Mouse (Mus musculus): ENCODE data around the gene Slc10a6. TPM values are rescaled to one million over a fixed set of nuclear protein-coding genes. Genes with fewer than 3 reads are reported as not detected.
A peak's percentile ranks its signal among the peaks of the same experiment; 100 is the strongest.

Gene Slc10a6
- total RNA-seq (2014; fragmentation: Nextera tagmentation) (not detected in 2 replicates), total RNA-seq (2017) (not detected in 2 replicates)

DNA sequence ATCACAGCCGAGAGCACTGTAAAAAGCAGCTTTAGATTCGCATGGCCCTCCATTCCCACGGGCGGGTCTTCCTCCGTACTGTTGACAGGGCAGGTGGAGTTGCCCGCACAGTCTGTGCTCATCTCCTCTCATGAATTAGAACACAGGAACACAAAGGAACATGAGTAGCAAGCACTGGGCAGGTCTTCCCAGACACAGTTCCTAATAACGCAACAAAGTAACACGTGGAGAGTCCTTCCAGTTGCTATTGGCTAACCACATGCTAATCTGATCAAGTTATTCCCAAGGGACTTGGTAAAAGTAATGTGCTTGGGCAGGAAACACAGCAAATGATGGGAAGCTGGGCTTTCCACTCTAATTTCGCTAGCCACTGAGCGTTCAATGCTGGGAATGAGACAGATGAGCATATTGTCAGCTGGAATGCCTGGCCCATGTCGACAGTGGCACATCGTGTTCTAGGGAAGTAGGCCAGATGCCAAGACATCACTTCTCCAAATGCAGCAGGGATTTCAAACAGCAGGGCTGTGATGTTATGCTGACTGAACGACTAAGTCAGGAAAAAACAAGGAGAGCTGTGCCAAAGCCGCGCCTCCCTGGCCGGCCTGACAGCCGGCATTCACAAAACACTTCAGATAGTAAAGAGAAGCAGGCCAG, at the start of gene Slc10a6:
Gene Slc10a6 (minus strand): TSS at position 293 of the 654 bp plus-strand sequence.
- ATAC-seq (replicated peaks; ENCODE audit: low FRiP score, low TSS enrichment, poor library complexity, severe bottlenecking), result no peak

DNA sequence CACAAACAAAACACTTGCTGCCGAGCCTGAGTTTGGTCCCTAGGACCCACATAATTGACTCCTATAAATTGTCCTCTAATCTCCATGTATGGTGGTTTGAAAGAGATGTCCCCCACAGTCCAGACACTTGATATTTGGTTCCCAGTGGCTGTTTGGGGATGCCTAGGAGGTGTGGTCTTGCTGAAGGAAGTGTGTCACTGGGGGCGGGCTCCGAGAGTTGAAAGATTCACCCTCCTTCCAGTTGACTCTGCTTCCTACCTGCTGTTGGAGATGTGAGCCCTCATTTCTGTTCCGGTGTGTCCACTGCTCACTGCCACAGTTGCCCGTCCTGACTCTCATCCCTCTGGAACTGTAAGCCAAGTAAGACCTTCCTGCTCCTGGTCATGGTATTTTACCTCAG, 49.8 kb upstream of the Slc10a6 start:
- no peak for ATAC-seq (replicated peaks; ENCODE audit: low FRiP score, low TSS enrichment, poor library complexity, severe bottlenecking)

DNA sequence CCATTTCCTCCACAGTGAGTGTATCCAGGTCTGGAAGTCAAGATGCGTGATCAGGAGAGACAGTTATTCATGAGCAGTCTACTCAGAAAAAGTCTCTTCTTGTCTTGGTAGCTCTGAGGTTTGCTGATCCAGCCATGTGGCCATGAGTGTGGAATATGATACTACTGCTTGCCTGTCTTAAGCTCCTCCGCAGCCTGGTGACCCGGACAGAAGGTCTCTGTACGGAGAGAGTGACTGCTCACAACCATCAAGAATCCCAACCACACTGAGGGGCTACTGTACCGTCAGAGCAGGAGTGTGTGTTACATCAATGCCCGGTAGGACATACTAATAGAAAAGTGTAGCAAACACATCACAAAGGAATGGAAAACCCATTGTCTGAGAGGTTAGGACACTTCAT, 48.7 kb upstream of the Slc10a6 start:
- no peak for ATAC-seq (replicated peaks; ENCODE audit: low FRiP score, low TSS enrichment, poor library complexity, severe bottlenecking)

GRCm38 (mm10) chr5:103676289-103676881, 47.2 kb upstream of the Slc10a6 start:
- ATAC-seq (replicated peaks; ENCODE audit: low FRiP score, low TSS enrichment, poor library complexity, severe bottlenecking), result no peak

GRCm38 (mm10) chr5:103674482-103674881, 45.3 kb upstream of the Slc10a6 start:
- ATAC-seq (replicated peaks; ENCODE audit: low FRiP score, low TSS enrichment, poor library complexity, severe bottlenecking), result no peak

- no peak for ATAC-seq (replicated peaks; ENCODE audit: low FRiP score, low TSS enrichment, poor library complexity, severe bottlenecking)
These were observed 44.4 kb upstream of the Slc10a6 start for GRCm38 (mm10) chr5:103673611-103674010.

GRCm38 (mm10) chr5:103671858-103672257, 42.7 kb upstream of the Slc10a6 start:
- no peak for ATAC-seq (replicated peaks; ENCODE audit: low FRiP score, low TSS enrichment, poor library complexity, severe bottlenecking)

- no peak for ATAC-seq (replicated peaks; ENCODE audit: low FRiP score, low TSS enrichment, poor library complexity, severe bottlenecking)
These were observed 36.7 kb upstream of the Slc10a6 start for GRCm38 (mm10) chr5:103665876-103666275.

DNA sequence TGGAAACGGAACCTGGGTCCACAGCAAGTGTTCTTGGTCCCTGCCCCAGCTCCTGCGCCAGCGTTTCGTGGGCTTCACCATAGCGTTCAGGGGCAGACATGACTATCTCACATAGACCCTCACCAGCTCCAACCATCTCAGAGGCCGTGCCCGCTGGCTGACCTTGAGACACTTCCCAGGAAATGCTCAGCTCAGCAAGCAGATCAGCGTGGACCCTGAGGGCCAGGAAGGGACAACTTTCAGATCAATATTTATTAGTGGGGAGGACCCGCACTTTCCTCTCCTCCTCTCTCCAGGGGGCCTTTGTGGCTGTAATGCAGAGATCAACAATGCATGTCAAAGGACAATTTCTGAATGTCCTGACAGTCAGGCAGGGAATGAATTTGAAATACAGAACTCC, 35.7 kb upstream of the Slc10a6 start:
- ATAC-seq (replicated peaks; ENCODE audit: low FRiP score, low TSS enrichment, poor library complexity, severe bottlenecking), result no peak

- ATAC-seq (replicated peaks; ENCODE audit: low FRiP score, low TSS enrichment, poor library complexity, severe bottlenecking), result peak; percentile 46
These were observed 30.4 kb upstream of the Slc10a6 start for GRCm38 (mm10) chr5:103659571-103659970.

GRCm38 (mm10) chr5:103658921-103659320, 29.7 kb upstream of the Slc10a6 start:
- peak; percentile 49; the same call in 1 of the 2 replicates for ATAC-seq (replicated peaks; ENCODE audit: low FRiP score, low TSS enrichment, poor library complexity, severe bottlenecking)

DNA sequence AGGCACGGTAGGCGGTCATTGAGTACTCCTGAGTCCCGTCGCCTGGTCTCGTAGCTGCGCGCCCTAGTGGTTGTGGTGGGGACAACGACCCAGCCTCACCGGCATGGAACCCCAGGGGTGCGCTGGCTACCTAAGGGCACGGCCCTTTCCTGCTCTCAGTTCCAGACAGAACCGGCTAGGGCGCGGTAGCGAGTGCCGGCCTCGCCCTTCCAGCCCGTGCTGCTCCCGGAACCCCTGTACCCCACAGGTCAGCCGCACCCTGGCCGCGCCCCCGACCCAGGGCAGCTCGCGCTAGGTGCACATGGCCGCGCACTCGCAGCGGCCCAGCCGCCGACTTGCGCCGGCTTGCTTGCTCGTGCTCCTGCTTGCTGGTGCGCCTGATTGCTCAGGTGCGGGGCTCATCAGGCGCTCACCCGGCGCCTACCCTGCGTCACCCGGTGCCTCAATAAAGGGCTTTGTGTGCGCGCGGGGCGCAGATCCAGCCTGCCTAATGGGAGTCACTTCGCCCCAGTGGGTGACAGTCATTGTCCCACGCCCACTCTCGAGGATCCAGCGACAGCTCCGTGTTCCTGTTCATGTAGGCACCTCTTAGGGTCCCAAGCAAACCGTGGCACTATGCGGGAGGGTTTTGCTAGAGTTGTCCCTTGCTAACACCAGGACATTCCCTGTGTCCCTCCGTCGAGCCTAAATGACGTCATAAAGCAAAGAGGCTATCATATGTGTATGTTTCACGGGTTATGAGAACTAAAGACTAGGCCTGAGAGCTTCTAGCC, 26.3 kb upstream of the Slc10a6 start, which contains the start of gene 1700016H13Rik:
Gene 1700016H13Rik (minus strand): TSS at position 665 of the 773 bp plus-strand sequence.
- peak; percentile 91 for ATAC-seq (replicated peaks; ENCODE audit: low FRiP score, low TSS enrichment, poor library complexity, severe bottlenecking)

DNA sequence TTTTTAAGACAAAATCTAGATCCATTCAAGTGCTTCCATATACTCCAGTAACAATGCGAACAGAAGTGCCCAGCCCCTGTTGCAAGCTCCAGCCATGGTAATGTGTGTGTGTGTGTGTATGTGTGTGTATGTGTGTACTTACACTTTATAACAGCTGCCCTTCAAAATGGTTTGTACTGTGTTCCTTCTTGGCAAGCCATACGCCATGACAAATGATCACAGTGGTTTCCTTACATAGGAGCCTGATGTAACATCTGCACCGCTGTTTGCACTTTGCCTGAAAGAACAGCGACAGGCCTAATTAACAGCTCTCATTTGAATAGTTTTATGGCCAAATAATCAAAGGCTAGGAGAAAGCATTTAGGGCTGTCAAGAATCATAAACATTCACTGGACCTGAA, 25.6 kb upstream of the Slc10a6 start:
- no peak for ATAC-seq (replicated peaks; ENCODE audit: low FRiP score, low TSS enrichment, poor library complexity, severe bottlenecking)

GRCm38 (mm10) chr5:103654225-103654624, 25.0 kb upstream of the Slc10a6 start:
- ATAC-seq (replicated peaks; ENCODE audit: low FRiP score, low TSS enrichment, poor library complexity, severe bottlenecking), result peak; percentile 54

- ATAC-seq (replicated peaks; ENCODE audit: low FRiP score, low TSS enrichment, poor library complexity, severe bottlenecking), result no peak
These were observed 18.1 kb upstream of the Slc10a6 start for GRCm38 (mm10) chr5:103647320-103647719.

DNA sequence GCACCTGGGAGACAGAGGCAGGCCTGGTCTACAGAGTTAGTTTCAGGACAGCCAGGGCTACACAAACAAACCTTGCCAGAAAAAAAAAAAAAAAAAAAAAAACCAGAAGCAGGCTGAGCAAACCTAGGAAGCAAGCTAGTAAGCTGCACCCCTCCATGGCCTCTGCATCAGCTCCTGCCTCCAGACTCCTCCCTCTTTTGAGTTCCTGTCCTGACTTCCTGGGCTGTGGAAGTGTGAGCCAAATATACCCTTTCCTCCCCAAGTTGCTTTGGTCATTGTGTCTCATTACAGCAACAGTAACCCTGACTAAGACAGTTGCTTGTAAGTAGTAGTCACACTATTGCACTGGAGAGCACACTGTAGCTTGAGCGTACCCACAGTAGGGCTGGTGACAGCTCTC, 15.0 kb upstream of the Slc10a6 start:
- ATAC-seq (replicated peaks; ENCODE audit: low FRiP score, low TSS enrichment, poor library complexity, severe bottlenecking), result no peak

GRCm38 (mm10) chr5:103637162-103637561, 8.0 kb upstream of the Slc10a6 start:
- no peak for ATAC-seq (replicated peaks; ENCODE audit: low FRiP score, low TSS enrichment, poor library complexity, severe bottlenecking)

- ATAC-seq (replicated peaks; ENCODE audit: low FRiP score, low TSS enrichment, poor library complexity, severe bottlenecking), result no peak
These were observed 814 bp upstream of the Slc10a6 start for GRCm38 (mm10) chr5:103629854-103630580.

DNA sequence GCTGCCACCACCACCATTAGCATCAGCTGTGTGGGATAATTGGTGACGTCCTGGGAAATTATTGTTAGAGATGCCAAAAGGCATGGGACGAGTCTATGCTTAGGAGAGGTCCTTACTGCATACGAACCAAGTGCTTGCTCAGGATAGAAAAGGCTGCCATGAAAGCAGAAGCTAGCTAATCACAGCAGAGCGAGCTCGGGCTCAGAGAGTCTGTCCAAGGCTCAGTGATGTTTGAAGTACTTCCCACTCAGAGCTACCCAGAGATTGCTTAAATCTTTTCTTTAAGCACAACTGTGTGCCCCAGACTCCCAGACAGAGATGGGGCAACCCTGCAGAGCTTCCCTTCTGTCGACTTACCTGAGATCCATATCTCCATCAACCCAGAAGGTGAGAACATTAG, 704 bp downstream of the Slc10a6 start:
- no peak for ATAC-seq (replicated peaks; ENCODE audit: low FRiP score, low TSS enrichment, poor library complexity, severe bottlenecking)

DNA sequence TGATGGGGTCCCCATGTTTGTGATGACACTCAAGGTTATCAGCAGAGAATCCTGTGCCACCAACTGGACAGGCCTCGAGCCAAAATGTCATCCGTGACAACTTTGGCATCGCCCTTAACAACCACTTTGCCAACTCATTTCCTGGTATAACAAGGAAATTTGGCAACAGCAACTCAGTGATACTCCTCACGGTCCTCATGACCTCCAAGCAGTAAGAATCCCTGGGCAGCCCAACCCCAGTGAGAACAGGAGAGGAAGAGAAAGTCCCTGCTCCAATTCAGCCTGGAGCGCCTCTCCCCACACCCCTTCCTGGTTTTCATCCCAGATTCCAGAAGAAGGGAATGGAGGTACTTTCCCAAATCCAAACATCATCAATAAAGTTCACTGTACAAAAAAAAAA, 4.4 kb downstream of the Slc10a6 start:
- no peak for ATAC-seq (replicated peaks; ENCODE audit: low FRiP score, low TSS enrichment, poor library complexity, severe bottlenecking)

Measured in megakaryocyte-erythroid progenitor cell, adult 5-6 weeks (primary cell).